Mouse (Mus musculus): ENCODE measurements around the gene Ank3.

Gene Ank3

DNA sequence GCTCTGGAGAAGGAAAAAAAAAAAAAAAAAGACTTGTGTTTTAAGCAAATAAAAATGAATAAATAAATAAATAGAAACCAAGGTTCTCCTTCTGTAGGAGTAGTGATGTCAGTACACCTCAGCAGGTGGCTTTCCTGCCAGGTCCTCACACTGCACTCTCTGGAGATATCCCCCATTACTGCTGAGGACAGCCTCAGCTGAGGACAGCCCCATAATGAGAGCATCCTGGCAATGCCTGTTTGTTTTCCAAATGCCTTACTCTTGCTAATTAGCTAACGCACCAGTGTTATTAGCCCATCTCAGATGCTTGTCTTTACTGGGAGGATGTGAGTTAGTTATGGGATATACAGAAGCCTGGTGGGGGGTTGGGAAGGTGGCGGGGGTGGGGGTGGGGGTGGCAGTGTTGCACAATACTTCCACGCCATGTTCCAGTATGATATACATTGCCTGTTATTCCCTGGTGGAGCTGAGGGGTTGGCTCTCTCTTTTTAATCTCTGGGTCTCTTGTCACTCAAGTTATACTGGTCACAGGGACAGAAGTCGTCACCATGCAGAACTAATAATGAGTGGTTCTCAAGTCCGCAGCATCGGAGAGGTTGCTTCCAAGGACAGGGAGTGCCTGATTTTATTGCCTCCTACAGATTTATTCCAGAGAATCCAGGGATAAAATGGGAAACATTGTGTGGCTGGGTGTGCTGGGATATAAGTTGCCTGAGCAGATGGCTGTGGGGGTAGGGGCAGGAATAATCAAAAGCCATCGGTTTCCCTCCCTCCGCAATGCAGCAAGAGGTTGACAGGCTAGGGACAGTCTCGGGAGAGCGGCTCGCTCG, 291.8 kb downstream of the Ank3 start:
- Histone ChIP-seq H3K9me3 (ENCODE audit: low read length) (peaks cover 5% of the 10 kb centered on the region; the same call in 1 of the 2 replicates), H3K4me1 (replicated peaks; ENCODE audit: low read depth, low read length) (no peaks in the 10 kb centered on the region), H3K36me3 (ENCODE audit: insufficient read depth, low read length) (no peaks in the 10 kb centered on the region), H3K27me3 (ENCODE audit: insufficient read depth, low read length) (no peaks in the 10 kb centered on the region), H3K4me3 (replicated peaks; ENCODE audit: low read length) (no peak overlapping the region)
- no peak for TF ChIP-seq POU5F1 (IDR thresholded peaks at IDR 0.05; ENCODE audit: borderline replicate concordance, low read length)
- no peak for TF ChIP-seq CTCF (conservative IDR thresholded peaks at IDR 0.05; ENCODE audit: low read length)
- no peak for TF ChIP-seq NANOG (IDR thresholded peaks at IDR 0.05; ENCODE audit: borderline replicate concordance, low read length)

DNA sequence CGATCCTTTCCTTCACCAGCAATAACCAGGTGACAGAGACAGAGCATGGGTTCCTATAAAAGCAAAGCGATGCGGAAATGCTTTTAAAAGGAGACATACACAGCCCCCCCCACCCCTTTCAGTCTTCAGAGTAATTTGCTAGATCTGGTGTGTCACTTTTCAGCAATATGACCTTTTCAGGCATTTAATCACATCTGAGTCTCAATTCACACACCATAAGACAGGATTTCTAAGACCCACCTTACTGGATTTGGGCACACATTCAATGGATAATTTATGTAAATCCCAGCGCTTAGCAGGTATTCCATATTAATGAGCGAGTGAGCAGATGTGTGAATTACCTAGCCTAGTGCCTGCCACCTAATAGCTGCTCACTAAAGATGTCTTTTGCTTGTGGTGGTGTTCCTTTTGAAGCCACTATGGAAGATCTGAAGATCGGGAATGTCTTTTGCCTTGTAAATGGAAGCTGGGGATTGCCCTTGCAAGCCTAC, 292.4 kb downstream of the Ank3 start:
- Histone ChIP-seq H3K9me3 (ENCODE audit: low read length) (no peaks in the 10 kb centered on the region), H3K4me1 (replicated peaks; ENCODE audit: low read depth, low read length) (no peaks in the 10 kb centered on the region), H3K4me3 (replicated peaks; ENCODE audit: low read length) (no peak overlapping the region), H3K36me3 (ENCODE audit: insufficient read depth, low read length) (no peaks in the 10 kb centered on the region), H3K27me3 (ENCODE audit: insufficient read depth, low read length) (no peaks in the 10 kb centered on the region)
- no peak for TF ChIP-seq POU5F1 (IDR thresholded peaks at IDR 0.05; ENCODE audit: borderline replicate concordance, low read length)
- TF ChIP-seq CTCF (conservative IDR thresholded peaks at IDR 0.05; ENCODE audit: low read length), result no peak
- no peak for TF ChIP-seq NANOG (IDR thresholded peaks at IDR 0.05; ENCODE audit: borderline replicate concordance, low read length)

- no peaks in the 10 kb centered on the region for H3K4me1 ChIP-seq (replicated peaks; ENCODE audit: low read depth, low read length)
- TF ChIP-seq POU5F1 (IDR thresholded peaks at IDR 0.05; ENCODE audit: borderline replicate concordance, low read length), result no peak
- TF ChIP-seq NANOG (IDR thresholded peaks at IDR 0.05; ENCODE audit: borderline replicate concordance, low read length), result no peak
- TF ChIP-seq CTCF (conservative IDR thresholded peaks at IDR 0.05; ENCODE audit: low read length), result no peak
- H3K4me3 ChIP-seq (replicated peaks; ENCODE audit: low read length), result no peak overlapping the region
Measured at GRCm38 (mm10) chr10:69696019-69696418, 297.4 kb downstream of the Ank3 start.

DNA sequence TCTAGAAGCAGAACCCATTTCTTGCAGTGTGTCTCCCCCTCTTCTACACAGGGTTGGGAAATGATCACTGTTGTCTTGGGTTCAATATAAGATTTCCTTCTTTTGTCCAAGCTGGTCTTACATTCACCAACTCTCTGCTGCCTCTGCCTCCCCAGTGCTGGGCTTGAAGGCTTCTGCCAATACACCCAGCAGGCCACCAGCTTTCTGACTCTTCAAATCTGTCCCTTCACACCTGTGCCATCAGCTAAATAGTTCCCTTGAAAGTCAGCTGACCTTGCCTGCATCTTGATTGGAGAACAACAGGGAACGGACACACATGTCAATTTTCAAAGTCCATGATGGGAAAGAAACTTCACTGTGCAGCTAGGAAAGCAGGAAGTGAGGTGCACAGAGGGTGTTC, 300.1 kb downstream of the Ank3 start:
- Histone ChIP-seq H3K27me3 (ENCODE audit: insufficient read depth, low read length) (no peaks in the 10 kb centered on the region), H3K4me1 (replicated peaks; ENCODE audit: low read depth, low read length) (peaks cover 6% of the 10 kb centered on the region), H3K9me3 (ENCODE audit: low read length) (no peaks in the 10 kb centered on the region), H3K4me3 (replicated peaks; ENCODE audit: low read length) (no peak overlapping the region), H3K36me3 (ENCODE audit: insufficient read depth, low read length) (no peaks in the 10 kb centered on the region)
- TF ChIP-seq NANOG (IDR thresholded peaks at IDR 0.05; ENCODE audit: borderline replicate concordance, low read length), result no peak
- TF ChIP-seq POU5F1 (IDR thresholded peaks at IDR 0.05; ENCODE audit: borderline replicate concordance, low read length), result no peak

More at GRCm38 (mm10) chr10:69696019-69696418, 297.4 kb downstream of the Ank3 start:
- Histone ChIP-seq H3K27me3 (ENCODE audit: insufficient read depth, low read length) (no peaks in the 10 kb centered on the region), H3K9me3 (ENCODE audit: low read length) (no peaks in the 10 kb centered on the region), H3K36me3 (ENCODE audit: insufficient read depth, low read length) (no peaks in the 10 kb centered on the region)

DNA sequence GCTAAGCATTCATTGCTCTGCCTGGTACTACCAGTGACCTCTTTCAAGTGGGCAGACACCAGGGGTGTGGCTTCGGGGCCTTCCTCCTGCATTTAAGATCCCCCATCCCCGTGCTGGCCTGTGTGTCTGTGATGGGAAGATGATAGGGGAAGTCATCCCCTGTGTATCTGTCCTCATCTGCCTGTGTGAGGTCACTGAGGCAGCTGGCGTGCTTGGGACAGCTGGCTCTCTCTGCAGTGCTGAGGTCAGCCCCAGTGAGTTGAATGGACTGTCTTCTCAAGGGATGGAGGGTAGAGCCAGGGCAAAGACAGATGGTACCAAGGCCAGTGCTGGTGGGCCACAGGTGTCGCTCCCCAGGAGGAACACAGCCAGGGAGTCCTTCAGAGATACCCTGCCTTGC, 302.7 kb downstream of the Ank3 start:
- Histone ChIP-seq H3K9me3 (ENCODE audit: low read length) (no peaks in the 10 kb centered on the region), H3K4me3 (replicated peaks; ENCODE audit: low read length) (no peak overlapping the region), H3K36me3 (ENCODE audit: insufficient read depth, low read length) (no peaks in the 10 kb centered on the region), H3K27me3 (ENCODE audit: insufficient read depth, low read length) (no peaks in the 10 kb centered on the region), H3K4me1 (replicated peaks; ENCODE audit: low read depth, low read length) (peaks cover 6% of the 10 kb centered on the region)
- TF ChIP-seq POU5F1 (IDR thresholded peaks at IDR 0.05; ENCODE audit: borderline replicate concordance, low read length) (no peak), CTCF (conservative IDR thresholded peaks at IDR 0.05; ENCODE audit: low read length) (no peak)

DNA sequence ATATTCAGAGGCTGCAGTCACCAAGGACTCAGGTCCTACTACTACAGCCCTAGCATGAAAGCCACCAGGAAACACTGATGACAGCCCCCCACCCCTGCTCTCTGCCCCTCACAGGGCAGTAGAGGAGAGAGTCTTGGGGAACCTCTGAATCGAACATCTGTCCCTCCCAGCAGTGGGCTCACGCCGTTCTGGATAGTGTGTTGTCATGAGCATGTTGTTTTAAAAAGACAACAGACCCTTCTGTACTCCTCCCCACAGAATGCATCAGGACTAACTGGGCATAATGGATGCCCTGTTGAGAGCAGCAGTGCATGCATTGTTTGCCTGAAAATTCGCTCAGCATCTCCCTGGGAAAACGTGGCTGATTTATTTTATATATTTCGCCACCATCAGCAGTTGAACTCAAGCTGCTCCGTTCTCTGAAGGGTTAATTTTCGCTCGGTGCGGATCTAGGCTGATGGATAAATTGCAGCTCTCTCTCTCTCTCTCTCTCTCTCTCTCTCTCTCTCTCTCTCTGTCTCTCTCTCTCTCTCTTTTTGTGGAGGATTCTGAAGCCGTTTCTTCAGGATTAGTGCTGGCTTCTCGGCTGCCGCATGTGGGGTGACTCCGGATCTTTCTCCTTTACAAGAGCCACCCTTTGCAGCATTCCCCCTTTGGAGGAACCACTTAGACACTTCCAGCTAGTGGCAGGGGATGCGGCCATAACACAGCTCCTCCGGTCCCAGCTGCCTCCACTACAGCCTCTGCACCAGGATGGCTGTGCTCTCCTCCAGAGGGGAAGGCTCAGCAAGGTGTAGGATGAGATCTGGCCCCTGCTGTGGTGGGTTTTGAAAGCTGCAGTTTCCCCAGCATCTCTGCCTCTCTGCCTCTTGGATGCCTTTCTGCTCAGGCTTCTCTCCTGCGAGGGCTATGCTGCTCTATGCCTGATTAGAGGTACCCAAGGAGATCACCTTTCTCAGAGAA, 307.5 kb downstream of the Ank3 start:
- TF ChIP-seq POU5F1 (IDR thresholded peaks at IDR 0.05; ENCODE audit: borderline replicate concordance, low read length) (no peak), NANOG (IDR thresholded peaks at IDR 0.05; ENCODE audit: borderline replicate concordance, low read length) (no peak), CTCF (conservative IDR thresholded peaks at IDR 0.05; ENCODE audit: low read length) (no peak)
- Histone ChIP-seq H3K36me3 (ENCODE audit: insufficient read depth, low read length) (no peaks in the 10 kb centered on the region), H3K4me3 (replicated peaks; ENCODE audit: low read length) (no peak overlapping the region), H3K4me1 (replicated peaks; ENCODE audit: low read depth, low read length) (peaks cover 14% of the 10 kb centered on the region), H3K9me3 (ENCODE audit: low read length) (no peaks in the 10 kb centered on the region), H3K27me3 (ENCODE audit: insufficient read depth, low read length) (peaks cover 3% of the 10 kb centered on the region)

DNA sequence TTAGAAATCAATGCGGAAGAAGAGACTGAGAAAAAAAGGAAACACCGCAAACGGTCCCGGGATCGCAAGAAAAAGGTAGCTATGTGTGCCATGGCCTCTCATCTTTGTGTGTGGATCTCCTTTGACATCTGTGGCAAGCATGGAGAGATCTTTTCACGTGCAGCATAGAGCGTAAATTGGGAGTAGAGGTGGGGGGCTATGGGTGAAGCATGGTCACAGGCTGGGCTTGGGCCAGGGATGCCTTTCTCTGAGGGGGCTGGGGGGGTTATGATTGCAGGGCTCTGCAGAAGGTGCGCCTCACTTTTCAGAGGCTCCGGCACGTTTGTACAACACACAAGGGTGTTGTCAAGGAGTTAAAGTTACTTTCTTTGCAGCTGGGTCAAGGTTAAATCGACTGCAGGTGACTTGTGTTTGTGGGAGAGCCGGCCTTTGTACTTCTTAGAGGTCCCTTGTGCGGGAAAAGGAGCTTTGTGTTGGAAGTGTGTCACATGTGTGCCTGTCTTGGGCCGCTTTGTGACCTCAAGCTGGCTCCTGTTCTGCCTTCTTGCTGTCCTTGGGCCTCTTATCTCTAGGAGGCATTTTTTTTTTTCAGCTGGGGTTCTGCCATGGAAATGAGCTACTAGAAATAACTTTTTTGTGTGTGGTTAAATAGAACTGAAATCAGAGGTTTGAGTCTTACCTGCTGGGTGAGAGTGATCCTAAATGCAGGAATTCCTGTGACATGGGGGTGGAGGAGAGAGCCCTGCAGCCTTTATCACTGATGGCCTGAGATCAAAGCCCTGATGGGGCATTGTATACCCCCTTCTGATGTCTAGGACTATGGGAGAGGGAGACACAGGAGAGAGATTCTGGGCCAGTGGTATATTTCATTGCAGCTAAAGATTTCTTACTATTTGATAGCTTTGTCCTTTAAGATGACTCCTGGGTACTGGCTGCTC, 308.5 kb downstream of the Ank3 start:
- TF ChIP-seq POU5F1 (IDR thresholded peaks at IDR 0.05; ENCODE audit: borderline replicate concordance, low read length), result no peak
- no peak for TF ChIP-seq NANOG (IDR thresholded peaks at IDR 0.05; ENCODE audit: borderline replicate concordance, low read length)
- no peak for TF ChIP-seq CTCF (conservative IDR thresholded peaks at IDR 0.05; ENCODE audit: low read length)

More for the DNA sequence above, 308.5 kb downstream of the Ank3 start:
- H3K36me3 ChIP-seq (ENCODE audit: insufficient read depth, low read length), result no peaks in the 10 kb centered on the region
- no peak overlapping the region for H3K4me3 ChIP-seq (replicated peaks; ENCODE audit: low read length)
- peaks cover 3% of the 10 kb centered on the region for H3K27me3 ChIP-seq (ENCODE audit: insufficient read depth, low read length)
- no peaks in the 10 kb centered on the region for H3K9me3 ChIP-seq (ENCODE audit: low read length)
- H3K4me1 ChIP-seq (replicated peaks; ENCODE audit: low read depth, low read length), result peaks cover 8% of the 10 kb centered on the region

Measured in E14TG2a.4 (cell line).